Mouse (Mus musculus) small intestine, adult 2 months (tissue): Measurements from ENCODE around the gene Slc28a1. TPM values are rescaled to one million over a fixed set of nuclear protein-coding genes. Genes with fewer than 3 reads are reported as not detected.

Experiments
- H3K27ac ChIP-seq: fragments of 200-500 bp; 2 replicates; pipeline ENCODE4 v1.5.1; 2012; ENCODE audit warnings: low read depth, low read length, control low read depth, inconsistent platforms; ENCODE audit not compliant: insufficient read depth
- H3K27me3 ChIP-seq: fragments of 200-500 bp; 2 replicates; pipeline ENCODE4 v1.6.1; 2012; ENCODE audit warnings: mild to moderate bottlenecking, moderate library complexity, low read length, inconsistent platforms; ENCODE audit not compliant: control insufficient read depth, insufficient read depth
- H3K36me3 ChIP-seq: fragments of 200-500 bp; 2 replicates; pipeline ENCODE4 v1.6.1; 2012; ENCODE audit warnings: mild to moderate bottlenecking, low read length, control low read depth, inconsistent platforms; ENCODE audit not compliant: control insufficient read depth, insufficient read depth
- H3K4me1 ChIP-seq: fragments of 200-500 bp; 2 replicates; pipeline ENCODE4 v1.6.1; 2012; ENCODE audit warnings: low read length, inconsistent platforms, mixed read lengths; ENCODE audit not compliant: control insufficient read depth, insufficient read depth, insufficient read length
- H3K4me3 ChIP-seq: fragments of 200-500 bp; 2 replicates; pipeline ENCODE4 v1.5.1; 2012; ENCODE audit warnings: low read depth, mild to moderate bottlenecking, control low read depth, inconsistent platforms, low read length, moderate library complexity
- CTCF ChIP-seq: fragments of 200-500 bp; IDR thresholded peaks from 2 replicates; pipeline ENCODE4 v1.5.1; 2012; ENCODE audit warnings: low read depth, mild to moderate bottlenecking, control low read depth, inconsistent platforms, low read length, moderate library complexity, mixed read lengths; ENCODE audit not compliant: insufficient replicate concordance, insufficient read length; ENCODE audit errors: extremely low read depth
- POLR2A ChIP-seq: fragments of 200-500 bp; IDR thresholded peaks from 2 replicates; pipeline ENCODE4 v1.6.1; 2012; ENCODE audit warnings: low read depth, mild to moderate bottlenecking, control low read depth, inconsistent platforms, low read length, moderate library complexity
- WGBS: fragments of 180-500 bp; shearing (Covaris S2); methylation state at CpG from one replicate; pipeline ENCODE4 v1.1.7; 2018; 5-methylcytosine and 5-hydroxymethylcytosine counted together
- polyA plus RNA-seq: library from polyadenylated mRNA; depleted of rRNA; stranded (reverse); fragments of >200 nt; gene quantifications from 2 replicates; pipeline ENCODE4 v1.2.3, GENCODE M21; 2012

Gene Slc28a1
- polyA plus RNA-seq, 1 experiment = 94.4 TPM

- no peak for TF ChIP-seq CTCF
- TF ChIP-seq POLR2A = no peak
- H3K27ac ChIP-seq = no peak overlapping the region
- WGBS = 88% methylated on average over 5 of the region's 5 CpGs
- no peaks in the 10 kb centered on the region for H3K36me3 ChIP-seq
- H3K27me3 ChIP-seq = no peaks in the 10 kb centered on the region
- H3K4me3 ChIP-seq = no peak overlapping the region
- H3K4me1 ChIP-seq = peaks cover 15% of the 10 kb centered on the region; the same call in 1 of the 2 replicates
Observed at GRCm38 (mm10) chr7:81108226-81108625, 6.4 kb upstream of the Slc28a1 start.

- H3K4me1 ChIP-seq = peaks cover 18% of the 10 kb centered on the region; the same call in 1 of the 2 replicates
- peak overlapping the region; percentile 12; the same call in 1 of the 2 replicates for H3K4me3 ChIP-seq
- no peaks in the 10 kb centered on the region for H3K27me3 ChIP-seq
- 57% methylated on average over 9 of the region's 9 CpGs for WGBS
- TF ChIP-seq POLR2A (no peak; the same call in 1 of the 2 replicates), CTCF (no peak)
- no peaks in the 10 kb centered on the region for H3K36me3 ChIP-seq
- peak overlapping the region; percentile 94 for H3K27ac ChIP-seq
Observed at GRCm38 (mm10) chr7:81109717-81110651, 4.6 kb upstream of the Slc28a1 start.

- no peak for TF ChIP-seq POLR2A
- Histone ChIP-seq H3K4me3 (peak overlapping the region; percentile 7; the same call in 1 of the 2 replicates), H3K4me1 (peaks cover 18% of the 10 kb centered on the region; the same call in 1 of the 2 replicates), H3K27ac (peak overlapping the region; percentile 84), H3K27me3 (no peaks in the 10 kb centered on the region), H3K36me3 (no peaks in the 10 kb centered on the region)
- 71% methylated on average over 4 of the region's 4 CpGs for WGBS
Observed at GRCm38 (mm10) chr7:81110791-81111190, 3.8 kb upstream of the Slc28a1 start.

- WGBS = 59% methylated on average over 2 of the region's 2 CpGs
- peaks cover 18% of the 10 kb centered on the region; the same call in 1 of the 2 replicates for H3K4me1 ChIP-seq
- H3K4me3 ChIP-seq = no peak overlapping the region
- peak overlapping the region; percentile 84; the same call in 1 of the 2 replicates for H3K27ac ChIP-seq
- TF ChIP-seq POLR2A (no peak), CTCF (no peak)
- H3K27me3 ChIP-seq = no peaks in the 10 kb centered on the region
- H3K36me3 ChIP-seq = no peaks in the 10 kb centered on the region
Observed at GRCm38 (mm10) chr7:81111729-81112128, 2.9 kb upstream of the Slc28a1 start.

DNA sequence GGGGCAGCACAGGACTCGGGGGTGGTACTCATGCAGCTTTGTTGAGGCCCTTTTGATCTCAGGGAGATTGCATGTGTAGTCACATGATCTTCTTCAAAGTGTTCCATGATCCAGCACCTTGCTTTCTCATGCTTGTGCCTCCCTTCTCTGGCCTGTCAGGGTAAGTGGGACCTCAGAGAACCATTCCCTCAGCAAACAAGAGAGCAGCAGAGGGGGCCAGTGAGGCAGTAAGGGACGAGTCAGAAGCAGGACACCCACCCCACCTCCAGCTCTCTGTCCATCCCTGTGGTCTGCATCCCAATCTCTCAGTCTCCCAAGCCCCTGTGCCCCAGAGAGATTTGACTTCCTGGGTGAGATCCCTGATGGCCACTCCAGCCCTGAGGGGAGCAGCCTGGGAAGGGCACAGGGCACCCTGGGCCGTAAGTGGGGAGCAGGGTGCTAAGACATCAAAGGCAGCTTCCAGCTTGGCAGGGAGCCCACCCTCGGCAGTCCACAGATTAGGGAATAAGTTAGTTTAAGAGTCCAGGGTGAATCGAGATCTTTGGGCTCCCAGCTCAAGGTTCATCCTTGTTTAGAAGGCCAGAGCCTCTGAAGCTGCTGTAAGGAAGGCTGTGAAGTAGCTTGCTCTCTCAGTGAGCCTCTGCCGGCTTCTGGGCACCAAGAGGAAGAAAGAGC, 1.8 kb upstream of the Slc28a1 start:
- WGBS = 16% methylated on average over 6 of the region's 6 CpGs
- H3K4me3 ChIP-seq = 0 out of 2 replicates have a peak overlapping the region, but pooled peaks have one; percentile 20
- H3K27ac ChIP-seq = peak overlapping the region; percentile 43; the same call in 1 of the 2 replicates
- TF ChIP-seq POLR2A (no peak), CTCF (no peak)
- H3K36me3 ChIP-seq = no peaks in the 10 kb centered on the region
- peaks cover 23% of the 10 kb centered on the region; the same call in 1 of the 2 replicates for H3K4me1 ChIP-seq
- no peaks in the 10 kb centered on the region for H3K27me3 ChIP-seq

DNA sequence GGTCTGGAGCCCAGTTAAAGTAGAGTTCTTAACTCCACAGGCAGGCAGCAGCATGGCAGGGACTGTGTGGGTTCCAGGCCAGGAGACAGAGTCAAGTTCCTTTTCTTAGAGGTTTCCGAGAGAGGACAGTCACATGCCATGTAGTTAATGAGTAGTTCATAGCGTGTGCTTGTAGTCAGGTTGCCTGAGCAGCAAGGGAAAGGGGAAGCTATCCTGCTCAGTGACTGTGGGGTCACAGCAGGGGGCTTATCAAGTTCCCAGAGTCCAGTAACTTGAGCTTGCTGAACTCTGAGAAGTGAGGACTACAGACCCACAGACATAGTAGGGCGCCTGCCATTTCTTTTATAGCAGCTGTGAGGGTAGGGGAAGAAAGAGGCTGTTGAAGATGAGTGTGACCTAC, 6.5 kb downstream of the Slc28a1 start:
- Histone ChIP-seq H3K4me1 (peaks cover 28% of the 10 kb centered on the region; the same call in 1 of the 2 replicates), H3K27me3 (no peaks in the 10 kb centered on the region), H3K27ac (no peak overlapping the region), H3K4me3 (no peak overlapping the region), H3K36me3 (no peaks in the 10 kb centered on the region)
- WGBS = 72% methylated on average over 3 of the region's 3 CpGs
- TF ChIP-seq CTCF (no peak), POLR2A (no peak)

DNA sequence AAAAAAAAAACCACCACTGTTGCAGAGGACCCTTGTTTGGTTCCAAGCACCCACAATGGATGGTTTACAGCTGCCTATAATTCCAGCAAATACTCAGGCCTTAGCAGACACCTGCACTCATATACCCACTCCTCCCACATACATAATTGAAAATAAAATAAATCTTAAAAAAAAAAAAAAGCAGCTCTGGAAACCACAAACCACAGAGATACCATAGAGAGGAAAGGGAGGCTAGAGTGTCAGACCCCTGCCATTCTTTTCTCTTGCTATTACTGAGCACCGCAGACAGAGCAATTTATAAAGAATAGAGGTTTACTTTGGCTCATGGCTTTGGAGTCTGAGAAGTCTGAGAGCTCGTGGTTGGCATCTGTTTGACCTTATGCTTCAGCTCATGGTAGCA, 8.2 kb downstream of the Slc28a1 start:
- peaks cover 23% of the 10 kb centered on the region; the same call in 1 of the 2 replicates for H3K4me1 ChIP-seq
- TF ChIP-seq CTCF (no peak), POLR2A (no peak)
- 67% methylated on average over 2 of the region's 2 CpGs for WGBS
- no peaks in the 10 kb centered on the region for H3K27me3 ChIP-seq
- H3K4me3 ChIP-seq = no peak overlapping the region
- peak overlapping the region; percentile 78 for H3K27ac ChIP-seq
- no peaks in the 10 kb centered on the region for H3K36me3 ChIP-seq
